Mouse (Mus musculus) hindbrain, embryonic 11.5 days (tissue): ENCODE results near the gene Mesp1. TPM values are rescaled to one million over a fixed set of nuclear protein-coding genes. Genes with fewer than 3 reads are reported as not detected.
"Not testable (repeated sequence)": the region's sequence is repeated elsewhere in the genome, so short reads cannot be mapped to it uniquely, and the experiment has no call there.

Experiments
- ATAC-seq: fragments of 200-750 bp; cut with Nextera tagmentation; 2 replicates; pipeline ENCODE4 v1.8.0; 2017; ENCODE audit warnings: mild to moderate bottlenecking, moderate TSS enrichment, moderate library complexity; ENCODE audit not compliant: low FRiP score
- DNase-seq: peaks from one replicate; pipeline ENCODE4 v3.0.0-alpha.2; 2015; ENCODE audit warnings: low spot score
- H3K27ac ChIP-seq: fragments of 300-500 bp; sonication (generic); 2 replicates; pipeline ENCODE4 v1.5.1; 2014; ENCODE audit warnings: mild to moderate bottlenecking, low read depth, low read length
- H3K27me3 ChIP-seq: fragments of 300-500 bp; sonication (generic); 2 replicates; pipeline ENCODE4 v1.6.1; 2014; ENCODE audit warnings: mild to moderate bottlenecking, low read length, moderate library complexity, mixed read lengths; ENCODE audit not compliant: control insufficient read depth, insufficient read depth
- H3K36me3 ChIP-seq: fragments of 300-500 bp; sonication (generic); 2 replicates; pipeline ENCODE4 v1.6.1; 2014; ENCODE audit warnings: mild to moderate bottlenecking, low read length, moderate library complexity, mixed read lengths; ENCODE audit not compliant: control insufficient read depth, insufficient read depth
- H3K4me1 ChIP-seq: fragments of 300-500 bp; sonication (generic); replicated peaks from 2 replicates; pipeline ENCODE4 v1.6.1; 2014; ENCODE audit warnings: low read length, mixed read lengths; ENCODE audit not compliant: control insufficient read depth, insufficient read depth
- H3K4me2 ChIP-seq: fragments of 300-500 bp; sonication (generic); replicated peaks from 2 replicates; pipeline ENCODE4 v1.6.1; 2014; ENCODE audit warnings: mild to moderate bottlenecking, low read depth, low read length
- H3K4me3 ChIP-seq: fragments of 300-500 bp; sonication (generic); 2 replicates; pipeline ENCODE4 v1.5.1; 2014; ENCODE audit warnings: low read depth, low read length
- H3K9ac ChIP-seq: fragments of 300-500 bp; sonication (generic); 2 replicates; pipeline ENCODE4 v1.6.1; 2014; ENCODE audit warnings: low read depth, low read length
- H3K9me3 ChIP-seq: fragments of 300-500 bp; sonication (generic); 2 replicates; pipeline ENCODE4 v1.6.1; 2016; ENCODE audit warnings: low read length; ENCODE audit not compliant: control insufficient read depth
- WGBS: fragments of 180-500 bp; shearing (Covaris S2); extraction: QIAGEN DNeasy Blood & Tissue Kit; methylation state at CpG from one replicate; pipeline ENCODE4 v1.1.7; 2014; 5-methylcytosine and 5-hydroxymethylcytosine counted together
- polyA plus RNA-seq: library from polyadenylated mRNA; unstranded; fragments of >200 nt; fragmentation: Nextera tagmentation; extraction: Ambion mirVana; gene quantifications from 2 replicates; pipeline ENCODE4 v1.2.1, GENCODE M21; 2014

Mesp1 gene
- polyA plus RNA-seq, 1 experiment from 2014 or later, result not detected

DNA sequence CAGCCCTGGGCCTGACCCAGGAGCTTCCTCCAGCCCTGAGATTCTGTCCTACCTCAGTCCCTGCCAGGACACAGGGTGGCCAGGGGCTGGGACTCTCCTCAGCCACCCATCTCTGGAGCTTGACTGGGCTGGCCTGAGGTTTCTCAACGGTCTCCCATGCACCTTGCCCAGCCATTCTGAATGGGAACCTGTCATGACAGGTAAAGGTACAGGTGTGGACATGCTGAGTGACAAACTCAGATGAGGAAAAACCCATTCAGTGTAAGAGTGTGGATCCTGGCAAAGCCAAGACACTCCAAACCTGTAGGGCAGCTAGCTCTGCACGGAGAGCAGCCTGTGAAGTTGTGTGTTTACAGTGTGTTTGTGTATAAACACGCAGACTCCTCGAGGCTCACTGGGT is 6.7 kb upstream of the Mesp1 start:
- ATAC-seq (no peak), DNase-seq (no peak)
- Histone ChIP-seq H3K27me3 (peaks cover 2% of the 10 kb centered on the region; the same call in 1 of the 2 replicates), H3K4me3 (no peak overlapping the region), H3K4me1 (no peaks in the 10 kb centered on the region), H3K4me2 (no peak overlapping the region), H3K9ac (no peak overlapping the region), H3K27ac (no peak overlapping the region), H3K9me3 (no peaks in the 10 kb centered on the region), H3K36me3 (no peaks in the 10 kb centered on the region)
- WGBS, result 80% methylated on average over 4 of the region's 4 CpGs

DNA sequence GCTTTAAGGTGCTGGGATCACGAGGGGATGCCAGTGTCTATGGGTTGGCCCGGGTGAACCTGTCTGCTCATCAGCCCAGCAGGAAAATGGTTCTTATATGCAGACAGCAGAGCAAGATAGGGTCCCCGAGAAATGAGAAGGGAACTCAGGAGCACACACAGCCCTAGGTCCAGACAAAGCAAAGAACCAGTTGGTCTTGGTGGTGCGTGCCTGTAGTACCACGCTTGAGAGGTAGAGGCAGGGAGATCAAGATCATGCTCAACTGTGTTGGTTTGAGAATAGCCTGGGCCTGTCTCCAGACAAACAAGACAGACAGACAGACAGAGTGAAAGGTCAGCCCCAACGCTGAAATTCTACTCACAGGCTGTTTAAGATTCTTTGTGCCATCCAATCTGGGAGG is 5.9 kb upstream of the Mesp1 start:
- H3K9me3 ChIP-seq, result no peaks in the 10 kb centered on the region
- H3K27ac ChIP-seq, result no peak overlapping the region
- H3K27me3 ChIP-seq, result peaks cover 2% of the 10 kb centered on the region; the same call in 1 of the 2 replicates
- DNase-seq (no peak), ATAC-seq (no peak)
- no peak overlapping the region for H3K9ac ChIP-seq
- H3K4me3 ChIP-seq, result no peak overlapping the region
- WGBS, result 75% methylated on average over 6 of the region's 6 CpGs
- H3K36me3 ChIP-seq, result no peaks in the 10 kb centered on the region
- H3K4me1 ChIP-seq, result no peaks in the 10 kb centered on the region
- H3K4me2 ChIP-seq, result no peak overlapping the region

- Histone ChIP-seq H3K27ac (no peak overlapping the region), H3K4me2 (no peak overlapping the region), H3K9ac (no peak overlapping the region), H3K4me1 (no peaks in the 10 kb centered on the region), H3K27me3 (peaks cover 3% of the 10 kb centered on the region; the same call in 1 of the 2 replicates), H3K4me3 (no peak overlapping the region), H3K9me3 (no peaks in the 10 kb centered on the region), H3K36me3 (no peaks in the 10 kb centered on the region)
- 7% methylated on average over 8 of the region's 8 CpGs for WGBS
- ATAC-seq, result no peak
- DNase-seq, result peak; percentile 89
Observed at GRCm38 (mm10) chr7:79799048-79799447, 5.5 kb upstream of the Mesp1 start.

DNA sequence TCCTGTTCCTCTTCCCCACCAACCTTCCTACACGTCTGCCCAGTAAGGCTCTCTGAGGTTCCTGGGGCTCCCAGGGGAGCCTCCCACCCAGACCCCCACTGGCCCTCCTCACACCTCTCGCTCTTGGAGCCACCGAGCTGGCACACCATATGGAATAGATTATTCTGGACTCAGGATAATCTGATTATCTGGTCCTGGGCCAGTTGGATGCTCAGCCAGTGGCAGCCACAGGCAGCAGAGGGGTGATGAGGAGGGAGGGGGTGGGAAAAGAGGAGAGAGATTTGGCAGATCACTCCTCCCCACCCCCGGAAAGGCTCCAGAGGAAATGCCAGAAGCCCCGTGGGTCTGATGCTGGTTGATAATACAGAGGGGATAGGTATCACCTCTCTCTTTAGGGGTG is 5.0 kb upstream of the Mesp1 start:
- no peak overlapping the region for H3K4me3 ChIP-seq
- WGBS, result 38% methylated on average over 5 of the region's 5 CpGs
- no peaks in the 10 kb centered on the region for H3K36me3 ChIP-seq

GRCm38 (mm10) chr7:79792635-79793421 is 760 bp downstream of the Mesp1 start:
- Histone ChIP-seq H3K9me3 (no peaks in the 10 kb centered on the region), H3K4me1 (peaks cover 4% of the 10 kb centered on the region), H3K4me3 (peak overlapping the region; percentile 39), H3K36me3 (no peaks in the 10 kb centered on the region), H3K27me3 (peaks cover 33% of the 10 kb centered on the region), H3K27ac (no peak overlapping the region), H3K9ac (peak overlapping the region; percentile 23; the same call in 1 of the 2 replicates), H3K4me2 (peak overlapping the region; percentile 73)
- peak; percentile 71 for DNase-seq
- 2% methylated on average over 80 of the region's 80 CpGs for WGBS
- ATAC-seq, result peak; percentile 43; the same call in 1 of the 2 replicates

More for the DNA sequence above, 5.0 kb upstream of the Mesp1 start:
- Histone ChIP-seq H3K9me3 (no peaks in the 10 kb centered on the region), H3K9ac (no peak overlapping the region), H3K27me3 (peaks cover 8% of the 10 kb centered on the region), H3K27ac (no peak overlapping the region), H3K4me2 (no peak overlapping the region), H3K4me1 (no peaks in the 10 kb centered on the region)
- ATAC-seq (no peak), DNase-seq (no peak)

DNA sequence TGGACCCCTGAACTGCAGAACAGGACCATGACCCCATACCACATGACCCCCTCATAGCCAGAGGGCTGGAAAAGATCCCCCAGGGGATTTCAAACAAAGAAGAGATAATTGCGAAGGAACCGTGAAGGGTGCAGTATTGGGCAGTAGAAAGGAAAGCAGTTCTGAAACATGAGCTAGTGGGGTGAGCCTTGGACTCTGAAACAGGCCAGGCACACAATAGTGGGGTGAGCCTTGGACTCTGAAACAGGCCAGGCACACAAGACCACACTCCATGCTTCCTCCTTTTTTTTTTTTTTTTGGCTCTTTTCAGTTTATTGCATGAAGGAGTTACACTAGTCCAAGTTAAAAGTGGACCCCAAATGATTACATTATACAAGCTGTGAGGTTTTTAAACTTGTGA is 3.8 kb downstream of the Mesp1 start:
- not testable (repeated sequence) for H3K27ac ChIP-seq, ATAC-seq, DNase-seq, H3K36me3 ChIP-seq, H3K9me3 ChIP-seq, H3K4me1 ChIP-seq, H3K4me2 ChIP-seq, H3K9ac ChIP-seq, H3K4me3 ChIP-seq
- peaks cover 31% of the 10 kb centered on the region for H3K27me3 ChIP-seq
- WGBS, result 12% methylated on average over 2 of the region's 2 CpGs

DNA sequence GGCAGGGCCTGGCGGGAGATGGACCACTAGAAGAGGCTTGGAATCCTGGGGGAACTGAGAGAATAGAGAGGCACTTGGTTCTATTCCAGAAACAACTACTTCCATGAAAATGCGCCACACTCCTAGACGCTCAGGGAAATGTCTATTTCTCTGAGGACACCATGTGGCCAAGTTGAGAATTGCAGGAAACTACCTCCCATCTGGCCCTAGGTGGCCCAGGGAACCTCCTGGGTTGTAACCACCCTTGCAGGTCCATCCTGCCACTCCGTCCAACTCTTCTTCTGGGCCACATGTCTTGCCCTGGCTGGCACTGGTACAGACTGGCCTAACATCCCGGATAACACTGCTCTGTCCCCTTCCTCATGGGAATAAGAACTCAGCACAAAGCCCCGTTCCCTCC is 7.3 kb downstream of the Mesp1 start:
- no peak overlapping the region for H3K27ac ChIP-seq
- DNase-seq (peak; percentile 85), ATAC-seq (0 out of 2 replicates have a peak, but pooled peaks have one; percentile 17)
- H3K4me1 ChIP-seq, result no peaks in the 10 kb centered on the region
- no peak overlapping the region for H3K4me3 ChIP-seq
- no peaks in the 10 kb centered on the region for H3K9me3 ChIP-seq
- H3K4me2 ChIP-seq, result no peak overlapping the region
- H3K9ac ChIP-seq, result no peak overlapping the region
- 24% methylated on average over 6 of the region's 6 CpGs for WGBS
- no peaks in the 10 kb centered on the region for H3K36me3 ChIP-seq
- H3K27me3 ChIP-seq, result peaks cover 2% of the 10 kb centered on the region

GRCm38 (mm10) chr7:79782516-79782855 is 11.1 kb downstream of the Mesp1 start:
- no peak overlapping the region for H3K4me3 ChIP-seq
- H3K9ac ChIP-seq, result no peak overlapping the region
- no peaks in the 10 kb centered on the region for H3K4me1 ChIP-seq
- no peaks in the 10 kb centered on the region for H3K9me3 ChIP-seq
- H3K27ac ChIP-seq, result no peak overlapping the region
- no peak overlapping the region for H3K4me2 ChIP-seq
- DNase-seq (no peak), ATAC-seq (no peak)
- WGBS, result 81% methylated on average over 2 of the region's 2 CpGs
- no peaks in the 10 kb centered on the region for H3K27me3 ChIP-seq
- no peaks in the 10 kb centered on the region for H3K36me3 ChIP-seq

GRCm38 (mm10) chr7:79781826-79782515 is 11.6 kb downstream of the Mesp1 start:
- no peaks in the 10 kb centered on the region for H3K27me3 ChIP-seq
- WGBS, result 75% methylated on average over 11 of the region's 11 CpGs

More at GRCm38 (mm10) chr7:79781826-79782515, 11.6 kb downstream of the Mesp1 start:
- H3K27ac ChIP-seq, result no peak overlapping the region
- H3K9me3 ChIP-seq, result no peaks in the 10 kb centered on the region
- ATAC-seq, result no peak
- DNase-seq, result no peak
- no peaks in the 10 kb centered on the region for H3K4me1 ChIP-seq
- H3K4me2 ChIP-seq, result no peak overlapping the region
- H3K36me3 ChIP-seq, result no peaks in the 10 kb centered on the region
- no peak overlapping the region for H3K9ac ChIP-seq
- H3K4me3 ChIP-seq, result no peak overlapping the region
